Mouse (Mus musculus): Measurements from ENCODE around the gene Drg1.
A peak's percentile ranks its signal among the peaks of the same experiment; 100 is the strongest.
"Not testable (repeated sequence)": the region's sequence is repeated elsewhere in the genome, so short reads cannot be mapped to it uniquely, and the experiment has no call there.

Drg1 gene

GRCm38 (mm10) chr11:3212526-3212925, 53.7 kb downstream of the Drg1 start:
- no peak for DNase-seq (ENCODE audit: low spot score)

DNA sequence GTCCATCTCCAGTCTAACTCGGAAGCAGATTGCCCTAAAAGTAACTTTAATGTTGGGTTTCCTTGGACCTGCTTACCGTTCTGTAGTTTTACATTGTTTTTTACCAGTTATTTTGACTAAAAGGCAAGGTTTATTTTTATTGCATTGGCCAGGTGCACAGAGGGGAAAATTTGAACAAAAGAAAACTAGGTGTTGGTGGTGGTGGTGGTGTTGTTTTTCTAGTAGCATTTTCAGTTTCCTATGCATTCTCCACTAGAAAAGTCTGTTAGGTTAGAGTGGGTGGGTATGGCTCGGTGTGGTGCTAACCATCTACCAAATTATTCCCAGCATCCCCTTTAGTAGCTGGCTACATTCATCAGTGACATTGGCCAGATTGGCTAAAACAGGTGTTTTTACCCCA, 59.4 kb downstream of the Drg1 start:
- DNase-seq (ENCODE audit: low spot score) = no peak

DNA sequence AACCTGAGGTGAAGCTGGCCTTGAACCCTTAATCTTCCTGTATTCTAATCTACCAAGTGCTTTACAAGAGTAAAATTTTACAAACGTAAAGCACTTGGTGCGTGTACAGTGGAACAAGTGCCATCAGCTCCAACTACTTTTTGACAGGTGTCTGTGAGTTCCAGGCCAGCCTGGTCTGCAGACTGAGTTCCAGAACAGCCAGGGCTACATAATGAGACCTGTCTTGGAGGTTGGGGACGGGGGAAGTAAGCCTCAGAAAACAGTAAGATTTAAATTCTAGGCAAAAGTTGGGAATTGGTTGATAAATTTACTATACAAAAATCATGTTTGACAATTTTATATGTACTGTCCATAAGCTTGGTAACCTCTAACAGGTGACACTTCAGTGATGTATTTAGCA, 61.0 kb downstream of the Drg1 start:
- no peak for DNase-seq (ENCODE audit: low spot score)

DNA sequence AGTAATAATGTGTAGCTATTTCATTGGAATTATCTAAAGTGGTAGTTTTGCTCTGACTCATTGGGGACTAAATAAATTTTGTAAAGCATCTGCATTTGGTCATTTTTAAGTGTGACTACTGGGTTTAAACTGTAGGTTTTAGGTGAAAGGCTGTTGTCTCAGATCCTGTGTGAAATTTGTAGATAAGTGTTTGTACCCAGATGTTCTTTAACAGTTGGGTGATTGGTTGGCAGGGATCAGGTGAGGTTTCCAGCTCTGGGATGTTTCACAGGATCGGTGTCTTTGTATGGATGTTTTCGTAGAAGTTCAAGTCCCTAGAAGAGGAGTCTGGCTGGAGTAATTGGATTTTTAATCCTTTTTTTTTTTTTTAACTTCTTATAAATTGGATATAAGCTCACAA, 62.4 kb downstream of the Drg1 start:
- no peak for DNase-seq (ENCODE audit: low spot score)

GRCm38 (mm10) chr11:3202781-3203441, 63.3 kb downstream of the Drg1 start:
- peak; percentile 84 for DNase-seq (ENCODE audit: low spot score)

- peak; percentile 90 for DNase-seq (ENCODE audit: low spot score)
These were observed 63.9 kb downstream of the Drg1 start, which contains the start of gene Eif4enif1 for GRCm38 (mm10) chr11:3202231-3202701. Gene Eif4enif1 (plus strand): TSS chr11:3202392.

- DNase-seq (ENCODE audit: low spot score) = peak; percentile 51
These were observed 64.6 kb downstream of the Drg1 start for GRCm38 (mm10) chr11:3201326-3202230.

DNA sequence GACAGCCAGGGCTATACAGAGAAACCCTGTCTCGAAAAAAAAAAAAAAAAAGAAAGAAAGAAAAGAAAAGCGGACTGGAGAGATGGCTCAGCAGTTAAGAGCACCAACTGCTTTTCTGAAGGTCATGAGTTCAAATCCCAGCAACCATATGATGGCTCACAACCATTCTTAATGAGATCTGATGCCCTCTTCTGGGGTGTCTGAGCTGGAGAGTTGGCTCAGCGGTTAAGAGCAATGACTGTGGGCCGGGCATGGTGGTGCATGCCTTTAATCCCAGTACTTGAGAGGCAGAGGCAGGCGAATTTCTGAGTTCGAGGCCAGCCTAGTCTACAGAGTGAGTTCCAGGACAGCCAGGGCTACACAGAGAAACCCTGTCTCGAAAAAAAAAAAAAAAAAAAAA, 65.6 kb downstream of the Drg1 start:
- DNase-seq (ENCODE audit: low spot score) = not testable (repeated sequence)

- DNase-seq (ENCODE audit: low spot score) = no peak
These were observed 72.9 kb downstream of the Drg1 start, which contains the start of gene Sfi1 for GRCm38 (mm10) chr11:3193363-3193762. Gene Sfi1 (minus strand): TSS chr11:3193463.

DNA sequence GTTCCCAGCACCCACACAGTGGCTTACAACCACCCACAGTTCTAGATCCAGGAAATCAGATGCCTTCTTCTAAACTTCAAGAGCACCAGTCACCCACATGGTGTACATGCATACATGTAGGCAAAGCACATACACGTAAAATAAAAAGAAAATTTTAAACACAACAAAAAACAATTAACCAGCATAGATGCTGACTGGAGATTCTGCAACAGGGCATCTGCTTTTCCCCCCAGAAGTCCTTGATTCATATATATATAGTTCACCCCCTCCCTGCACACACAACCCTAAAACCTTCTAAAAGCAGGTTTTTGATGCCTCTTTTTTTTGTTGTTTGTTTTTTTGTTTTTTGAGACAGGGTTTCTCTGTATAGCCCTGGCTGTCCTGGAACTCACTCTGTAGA, 83.5 kb downstream of the Drg1 start:
- peak; percentile 36 for DNase-seq (ENCODE audit: low spot score)

DNA sequence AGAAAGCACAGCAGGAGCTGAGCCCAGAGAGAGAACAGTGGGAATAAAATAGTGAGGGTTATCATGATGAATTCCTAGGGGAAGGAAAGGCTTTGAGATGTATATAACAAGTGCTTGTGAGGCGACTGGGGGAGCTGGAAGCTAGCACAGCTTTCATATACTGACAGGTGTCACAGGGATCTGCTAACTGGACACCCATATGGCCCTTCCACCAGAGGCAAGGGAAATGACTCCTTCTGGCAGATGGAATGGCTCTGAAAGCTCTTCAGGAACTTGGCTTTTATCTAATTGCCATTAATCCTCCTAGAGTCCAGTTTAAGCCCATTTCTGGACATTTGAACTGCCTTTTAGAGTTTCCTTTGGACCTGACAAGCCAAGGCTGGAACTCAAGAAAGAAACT, 84.2 kb downstream of the Drg1 start:
- not testable (repeated sequence) for DNase-seq (ENCODE audit: low spot score)

DNA sequence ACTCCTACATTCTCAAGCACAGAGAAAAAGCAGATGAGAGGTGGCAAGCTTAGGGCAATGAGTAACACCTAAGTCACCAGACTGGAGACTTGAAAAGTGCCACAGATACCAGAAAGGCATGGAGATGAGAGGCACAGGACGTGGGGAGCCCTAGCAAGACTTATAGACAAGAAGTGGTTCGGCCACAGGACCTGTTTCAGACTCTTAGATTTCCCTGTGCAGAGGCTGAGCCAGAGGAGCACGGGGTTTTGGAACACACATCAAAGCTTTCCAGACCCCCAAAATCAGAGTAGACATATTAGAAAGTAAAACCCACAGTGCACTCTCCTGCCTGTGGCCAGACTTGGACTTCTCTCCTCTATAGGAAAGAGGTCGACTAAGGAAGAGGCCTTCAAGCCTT, 85.0 kb downstream of the Drg1 start:
- peak; percentile 83 for DNase-seq (ENCODE audit: low spot score)

- not testable (repeated sequence) for DNase-seq (ENCODE audit: low spot score)
These were observed 85.6 kb downstream of the Drg1 start for GRCm38 (mm10) chr11:3180510-3181160.

DNA sequence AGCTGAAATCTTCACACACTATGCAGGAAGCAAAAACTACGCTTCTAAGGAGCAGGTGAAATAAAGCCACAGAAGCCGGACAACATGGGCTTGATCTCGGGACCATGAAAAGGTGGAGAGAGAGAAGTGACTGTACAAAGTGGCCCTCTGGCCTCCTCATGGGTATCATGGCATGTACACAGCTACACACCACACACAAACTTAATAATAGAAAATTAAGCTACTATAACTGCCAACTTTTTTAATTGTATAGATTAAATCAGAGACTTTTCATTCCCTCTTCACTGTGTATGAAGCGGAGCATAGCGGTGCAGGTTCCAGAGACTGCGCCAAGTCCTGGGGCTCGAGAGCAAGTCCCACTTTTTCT, 86.5 kb downstream of the Drg1 start:
- peak; percentile 60 for DNase-seq (ENCODE audit: low spot score)

GRCm38 (mm10) chr11:3178968-3179725, 87.1 kb downstream of the Drg1 start:
- peak; percentile 58 for DNase-seq (ENCODE audit: low spot score)

DNA sequence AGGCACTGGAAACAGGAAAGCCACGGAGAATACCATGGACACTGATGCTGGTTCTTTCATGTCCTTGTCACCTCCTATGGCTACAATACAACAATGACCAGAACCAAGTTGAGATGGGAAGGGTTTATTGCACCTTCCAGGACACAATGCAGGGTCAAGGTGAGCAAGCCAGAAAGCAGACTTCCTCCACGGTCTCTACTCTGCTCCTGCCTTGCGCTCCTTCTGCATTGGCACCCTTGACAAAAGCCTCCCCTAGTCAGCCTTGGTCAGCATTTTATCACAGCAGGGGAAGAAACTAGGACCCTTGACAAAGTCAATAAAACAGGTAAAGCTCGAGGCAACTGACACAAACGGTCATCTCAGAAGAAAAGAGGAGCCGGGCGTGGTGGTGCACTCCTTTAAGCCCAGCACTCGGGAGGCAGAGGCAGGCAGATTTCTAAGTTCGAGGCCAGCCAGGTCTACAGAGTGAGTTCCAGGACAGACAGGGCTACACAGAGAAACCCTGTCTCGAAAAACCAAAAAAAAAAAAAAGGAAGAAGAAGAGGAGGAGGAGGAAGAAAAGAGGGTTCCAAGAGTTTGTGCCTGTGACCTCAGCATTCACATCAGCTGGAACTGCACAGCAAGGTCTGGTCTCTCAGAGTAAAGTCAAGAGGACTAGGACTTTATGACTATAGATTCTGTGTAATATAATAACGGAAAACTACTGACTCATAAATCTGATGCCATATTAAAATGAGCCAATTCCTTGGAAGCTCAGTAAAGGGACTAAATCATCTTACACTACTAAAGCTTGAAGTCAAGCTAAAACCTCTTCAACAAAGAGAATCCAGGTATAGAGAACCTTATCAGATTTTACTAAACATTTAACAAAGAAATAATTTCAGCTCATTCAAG, 92.5 kb downstream of the Drg1 start:
- peak; percentile 79 for DNase-seq (ENCODE audit: low spot score)

- not testable (repeated sequence) for DNase-seq (ENCODE audit: low spot score)
These were observed 93.7 kb downstream of the Drg1 start for GRCm38 (mm10) chr11:3172526-3172925.

GRCm38 (mm10) chr11:3171931-3172330, 94.3 kb downstream of the Drg1 start:
- peak; percentile 77 for DNase-seq (ENCODE audit: low spot score)

DNA sequence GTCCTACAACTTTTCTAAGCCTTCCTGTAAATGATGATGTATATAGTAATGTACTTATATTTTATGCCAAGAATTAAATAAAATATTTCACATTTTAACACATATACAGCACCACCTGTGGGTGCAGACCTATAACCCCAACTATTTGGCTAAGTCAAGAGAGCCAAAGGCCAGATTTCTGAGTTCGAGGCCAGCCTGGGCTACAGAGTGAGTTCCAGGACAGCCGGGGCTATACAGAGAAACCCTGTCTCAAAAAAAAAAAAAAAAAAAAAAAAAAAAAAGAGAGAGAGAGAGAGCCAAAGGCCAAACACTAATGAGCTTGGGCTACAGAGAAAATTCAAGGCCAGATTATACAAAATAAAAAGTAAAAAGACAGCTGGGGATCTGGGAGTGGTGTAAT, 97.2 kb downstream of the Drg1 start:
- DNase-seq (ENCODE audit: low spot score) = peak; percentile 58

DNA sequence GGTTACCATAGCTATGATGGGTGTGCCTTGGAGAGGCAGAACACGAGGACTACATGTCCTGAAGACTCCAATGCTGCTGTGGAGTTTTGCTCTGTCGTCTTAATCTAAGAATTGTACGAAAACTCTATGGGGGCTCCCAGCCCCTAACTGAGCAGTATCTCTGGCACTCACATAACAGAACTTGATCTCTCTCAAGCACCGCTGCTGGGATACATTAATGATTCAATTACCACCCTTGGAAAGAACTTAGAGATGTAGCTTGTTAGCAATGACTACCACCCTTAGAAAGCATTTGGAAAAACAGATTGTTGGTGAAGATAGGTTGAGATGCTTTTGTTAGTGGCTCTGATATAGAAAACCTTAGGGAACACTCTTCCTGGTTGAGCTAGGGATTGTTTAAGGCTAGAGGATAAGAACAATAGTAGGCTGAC, 98.6 kb downstream of the Drg1 start:
- peak; percentile 75 for DNase-seq (ENCODE audit: low spot score)

GRCm38 (mm10) chr11:3167129-3167528, 99.1 kb downstream of the Drg1 start:
- DNase-seq (ENCODE audit: low spot score) = not testable (repeated sequence)
